Mouse (Mus musculus): Measurements from ENCODE around the gene Cbx3. TPM values are rescaled to one million over a fixed set of nuclear protein-coding genes. Genes with fewer than 3 reads are reported as not detected.

The Cbx3 gene
- polyA plus RNA-seq, 1 experiment = 20.5 TPM

DNA sequence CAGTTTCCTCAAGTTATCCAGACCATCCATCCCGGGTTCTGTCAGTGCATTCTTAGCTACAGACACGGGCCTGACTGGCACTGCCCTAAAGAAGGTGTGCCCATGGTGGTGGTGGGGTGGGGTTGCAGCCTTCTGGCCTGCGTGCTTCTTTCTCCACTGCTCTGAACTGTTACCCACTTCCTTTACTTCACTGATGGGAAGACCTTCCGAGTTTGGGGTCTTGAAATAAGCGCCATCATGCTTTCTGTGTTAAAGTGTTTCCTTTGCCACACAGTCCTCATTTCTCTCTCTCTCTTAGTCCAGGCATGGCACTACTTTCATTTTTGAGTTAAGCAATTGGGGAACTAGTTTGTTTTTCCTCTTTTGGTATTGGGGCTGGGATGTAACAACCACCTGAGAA, 54.8 kb downstream of the Cbx3 start:
- H3K27ac ChIP-seq (ENCODE audit: control insufficient read depth, insufficient read depth, low read length) = no peak overlapping the region
- no peaks in the 10 kb centered on the region for H3K36me3 ChIP-seq (ENCODE audit: control insufficient read depth, insufficient read depth, low read length)
- H3K27me3 ChIP-seq (ENCODE audit: control insufficient read depth, insufficient read depth, low read length) = no peaks in the 10 kb centered on the region
- H3K4me3 ChIP-seq (ENCODE audit: control insufficient read depth, insufficient read depth, low read length) = no peak overlapping the region; the same call in 1 of the 2 replicates
- TF ChIP-seq POLR2A (IDR thresholded peaks at IDR 0.05; ENCODE audit: control insufficient read depth, extremely low read depth, insufficient read depth, low read length, poor library complexity) = no peak
- no peak for TF ChIP-seq CTCF (IDR thresholded peaks at IDR 0.05; ENCODE audit: borderline replicate concordance, control insufficient read depth, extremely low read depth, insufficient read depth, low read length, poor library complexity)
- 2% methylated on average over 5 of the region's 5 CpGs for WGBS
- DNase-seq = no peak
- H3K4me1 ChIP-seq (replicated peaks; ENCODE audit: control insufficient read depth, insufficient read depth, low read length) = peaks cover 10% of the 10 kb centered on the region

DNA sequence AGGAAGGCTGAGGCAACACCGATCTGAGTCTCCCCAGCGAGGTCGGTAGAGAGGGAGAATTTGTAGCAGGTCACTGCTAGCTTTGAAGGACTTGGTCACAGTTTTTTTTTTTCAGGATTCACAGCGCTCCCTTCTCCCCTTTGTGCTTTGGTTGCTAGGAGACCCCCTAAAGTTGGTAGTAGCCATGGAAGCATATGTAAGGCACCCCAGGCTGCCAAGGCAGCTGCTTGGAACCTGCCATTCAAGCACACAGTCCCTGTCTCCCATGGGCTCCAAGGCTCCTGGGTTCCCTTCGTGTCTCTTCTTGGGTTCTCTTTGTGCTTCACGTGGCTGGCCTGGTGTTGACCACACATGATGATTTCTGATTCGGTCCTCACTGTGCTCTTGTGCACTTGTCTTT, 59.3 kb downstream of the Cbx3 start:
- no peaks in the 10 kb centered on the region for H3K27me3 ChIP-seq (ENCODE audit: control insufficient read depth, insufficient read depth, low read length)
- H3K36me3 ChIP-seq (ENCODE audit: control insufficient read depth, insufficient read depth, low read length) = no peaks in the 10 kb centered on the region
- H3K4me3 ChIP-seq (ENCODE audit: control insufficient read depth, insufficient read depth, low read length) = no peak overlapping the region
- DNase-seq = no peak
- peaks cover 5% of the 10 kb centered on the region for H3K4me1 ChIP-seq (replicated peaks; ENCODE audit: control insufficient read depth, insufficient read depth, low read length)
- no peak overlapping the region for H3K27ac ChIP-seq (ENCODE audit: control insufficient read depth, insufficient read depth, low read length)
- 97% methylated on average over 7 of the region's 7 CpGs for WGBS
- TF ChIP-seq POLR2A (IDR thresholded peaks at IDR 0.05; ENCODE audit: control insufficient read depth, extremely low read depth, insufficient read depth, low read length, poor library complexity) = no peak
- no peak for TF ChIP-seq CTCF (IDR thresholded peaks at IDR 0.05; ENCODE audit: borderline replicate concordance, control insufficient read depth, extremely low read depth, insufficient read depth, low read length, poor library complexity)

Other genes starting within 250 kb of the Cbx3 start
- gene Nfe2l3, start 37.7 kb upstream of the Cbx3 start, polyA plus RNA-seq (2012; rRNA removed) = 10.5 and 11.8 TPM in 2 replicates
- gene Hnrnpa2b1, start 466 bp upstream of the Cbx3 start, polyA plus RNA-seq (2012; rRNA removed) = 154 and 162 TPM in 2 replicates
- gene Snx10, start 53.5 kb downstream of the Cbx3 start, polyA plus RNA-seq (2012; rRNA removed) = 4.0 and 4.3 TPM in 2 replicates

Measured in thymus, adult 2 months (tissue).